Mouse (Mus musculus) testis, adult 2 months (tissue): Measurements from ENCODE around the gene 1700057G04Rik.

Experiments
- CTCF ChIP-seq: fragments of 200-500 bp; IDR thresholded peaks from 2 replicates; pipeline ENCODE4 v1.5.1; 2012; ENCODE audit warnings: low read depth, mild to moderate bottlenecking, inconsistent platforms, low read length, moderate library complexity; ENCODE audit not compliant: control insufficient read depth, insufficient read depth, insufficient replicate concordance
- POLR2A ChIP-seq: fragments of 200-500 bp; IDR thresholded peaks from 2 replicates; pipeline ENCODE4 v1.6.1; 2012; ENCODE audit warnings: low read depth, mild to moderate bottlenecking, inconsistent platforms, low read length, moderate library complexity; ENCODE audit not compliant: control insufficient read depth

- TF ChIP-seq POLR2A (no peak), CTCF (no peak)
Measured at GRCm38 (mm10) chr9:92273956-92274762, 35.0 kb upstream of the 1700057G04Rik start.
